Mouse (Mus musculus) kidney, postnatal 0 days (tissue): Measurements from ENCODE around the gene Gpatch4. TPM values are rescaled to one million over a fixed set of nuclear protein-coding genes. Genes with fewer than 3 reads are reported as not detected.

Experiments
- ATAC-seq: fragments of 200-750 bp; cut with Nextera tagmentation; replicated peaks from 2 replicates; pipeline ENCODE4 v1.8.0; 2017; ENCODE audit warnings: low read depth, moderate number of reproducible peaks, moderate TSS enrichment, moderate library complexity; ENCODE audit not compliant: low FRiP score
- DNase-seq: peaks from one replicate; pipeline ENCODE4 v3.0.0-alpha.2; 2016; ENCODE audit warnings: low spot score
- H3K27ac ChIP-seq: fragments of 300-500 bp; sonication (generic); 2 replicates; pipeline ENCODE4 v1.5.1; 2014; ENCODE audit warnings: mild to moderate bottlenecking
- H3K27me3 ChIP-seq: fragments of 300-500 bp; sonication (generic); 2 replicates; pipeline ENCODE4 v1.6.1; 2014; ENCODE audit warnings: low read length, mixed read lengths; ENCODE audit not compliant: insufficient read depth
- H3K36me3 ChIP-seq: fragments of 300-500 bp; sonication (generic); 2 replicates; pipeline ENCODE4 v1.6.1; 2014; ENCODE audit warnings: low read length, mixed read lengths; ENCODE audit not compliant: insufficient read depth
- H3K4me1 ChIP-seq: fragments of 300-500 bp; sonication (generic); replicated peaks from 2 replicates; pipeline ENCODE4 v1.6.1; 2014; ENCODE audit warnings: antibody characterized with exemption, low read length, mixed read lengths; ENCODE audit not compliant: insufficient read depth
- H3K4me2 ChIP-seq: fragments of 300-500 bp; sonication (generic); 2 replicates; pipeline ENCODE4 v1.6.1; 2014; ENCODE audit warnings: mild to moderate bottlenecking, low read length, moderate library complexity, mixed read lengths
- H3K4me3 ChIP-seq: fragments of 300-500 bp; sonication (generic); replicated peaks from 2 replicates; pipeline ENCODE4 v1.5.1; 2014; ENCODE audit warnings: low read depth, low read length
- H3K9ac ChIP-seq: fragments of 300-500 bp; sonication (generic); 2 replicates; pipeline ENCODE4 v1.6.1; 2014; ENCODE audit warnings: low read depth, low read length
- H3K9me3 ChIP-seq: fragments of 300-500 bp; sonication (generic); replicated peaks from 2 replicates; pipeline ENCODE4 v1.6.1; 2016; ENCODE audit warnings: low read length, inconsistent platforms, mixed read lengths
- CTCF ChIP-seq: IDR thresholded peaks from 2 replicates; pipeline ENCODE4 v1.5.1; 2016; ENCODE audit warnings: antibody characterized with exemption, low read depth, mild to moderate bottlenecking, moderate library complexity
- WGBS: fragments of 180-500 bp; shearing (Covaris S2); extraction: QIAGEN DNeasy Blood & Tissue Kit; methylation state at CpG from one replicate; pipeline ENCODE4 v1.1.7; 2014; 5-methylcytosine and 5-hydroxymethylcytosine counted together
- polyA plus RNA-seq: library from polyadenylated mRNA; unstranded; fragments of >200 nt; fragmentation: Nextera tagmentation; extraction: Ambion mirVana; gene quantifications from 2 replicates; pipeline ENCODE4 v1.2.1, GENCODE M21; 2015

The Gpatch4 gene
- polyA plus RNA-seq, 1 experiment from 2014 or later, result 26.3 TPM

DNA sequence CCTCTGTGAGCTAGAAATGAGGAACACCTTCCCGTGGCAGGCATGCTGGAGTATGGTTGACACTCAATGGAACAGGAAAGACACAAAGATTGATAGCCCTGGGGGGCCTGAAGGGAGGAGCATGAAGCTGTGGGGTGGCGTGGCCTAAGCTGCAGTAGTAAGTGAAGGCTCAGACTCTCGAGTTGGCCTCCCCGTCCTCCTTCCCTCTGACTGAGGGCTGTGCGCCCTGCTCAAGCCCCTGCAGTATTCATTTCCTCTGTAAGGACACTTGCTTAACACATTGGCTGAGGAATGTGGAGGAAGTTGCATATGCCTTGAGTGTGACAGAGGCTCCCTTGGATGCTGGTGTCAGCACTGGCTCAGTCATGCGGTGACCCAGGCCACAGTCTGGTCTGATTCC, 59.7 kb downstream of the Gpatch4 start:
- no peaks in the 10 kb centered on the region for H3K4me1 ChIP-seq
- DNase-seq, result peak; percentile 23
- no peaks in the 10 kb centered on the region for H3K27me3 ChIP-seq
- H3K9me3 ChIP-seq, result no peaks in the 10 kb centered on the region
- 63% methylated on average over 6 of the region's 6 CpGs for whole genome bisulfite sequencing
- no peak for TF ChIP-seq CTCF
- H3K4me3 ChIP-seq, result no peak overlapping the region
- 0 out of 2 replicates have a peak, but pooled peaks have one; percentile 17 for ATAC-seq
- H3K27ac ChIP-seq, result peak overlapping the region; percentile 72; the same call in 1 of the 2 replicates
- no peak overlapping the region for H3K4me2 ChIP-seq
- H3K9ac ChIP-seq, result no peak overlapping the region
- H3K36me3 ChIP-seq, result 0 out of 2 replicates have a peak, but pooled peaks cover 10% of the 10 kb centered on the region

Other genes starting within 250 kb of the Gpatch4 start
- 2.1 and 2.3 TPM in 2 replicates for gene Ntrk1, start 247.9 kb upstream of the Gpatch4 start, polyA plus RNA-seq
- gene Insrr, start 246.2 kb upstream of the Gpatch4 start, polyA plus RNA-seq, result 1.9 and 2.3 TPM in 2 replicates
- 31.6 and 35.4 TPM in 2 replicates for gene Pear1, start 218.8 kb upstream of the Gpatch4 start, polyA plus RNA-seq
- gene Sh2d2a, start 196.4 kb upstream of the Gpatch4 start, polyA plus RNA-seq, result 0.11 TPM in 1 of 2 replicates, not detected in the other
- 14.8 and 15.1 TPM in 2 replicates for gene Prcc, start 157.5 kb upstream of the Gpatch4 start, polyA plus RNA-seq
- 193 and 200 TPM in 2 replicates for gene Hdgf, start 136.8 kb upstream of the Gpatch4 start, polyA plus RNA-seq
- gene Mrpl24, start 123.6 kb upstream of the Gpatch4 start, polyA plus RNA-seq, result 87.2 and 88.1 TPM in 2 replicates
- 40.4 and 42.1 TPM in 2 replicates for gene Isg20l2, start 112.8 kb upstream of the Gpatch4 start, polyA plus RNA-seq
- gene Rrnad1, start 112.4 kb upstream of the Gpatch4 start, polyA plus RNA-seq, result 12.1 and 12.3 TPM in 2 replicates
- gene Crabp2, start 94.4 kb upstream of the Gpatch4 start, polyA plus RNA-seq, result 20.1 and 20.9 TPM in 2 replicates
- gene Nes, start 72.0 kb upstream of the Gpatch4 start, polyA plus RNA-seq, result 24.6 and 28.9 TPM in 2 replicates
- gene Bcan, start 42.9 kb upstream of the Gpatch4 start, polyA plus RNA-seq, result 0.14 TPM in 1 of 2 replicates, not detected in the other
- gene Hapln2, start 15.5 kb upstream of the Gpatch4 start, polyA plus RNA-seq, result 0.13 and 0.17 TPM in 2 replicates
- 161 and 173 TPM in 2 replicates for gene Naxe, start 15.4 kb downstream of the Gpatch4 start, polyA plus RNA-seq
- not detected in 2 replicates for gene Ttc24, start 35.2 kb downstream of the Gpatch4 start, polyA plus RNA-seq
- gene Iqgap3, start 38.9 kb downstream of the Gpatch4 start, polyA plus RNA-seq, result 6.8 and 8.2 TPM in 2 replicates
- 14.4 and 16.2 TPM in 2 replicates for gene Mef2d, start 99.3 kb downstream of the Gpatch4 start, polyA plus RNA-seq
- gene Rhbg, start 211.6 kb downstream of the Gpatch4 start, polyA plus RNA-seq, result 23.2 and 24.2 TPM in 2 replicates
- gene Gm38392, start 244.1 kb downstream of the Gpatch4 start, polyA plus RNA-seq, result 3.8 and 5.1 TPM in 2 replicates